Mouse (Mus musculus) limb, embryonic 15.5 days (tissue): ENCODE measurements around the gene Chst13. TPM values are rescaled to one million over a fixed set of nuclear protein-coding genes. Genes with fewer than 3 reads are reported as not detected.

ENCODE experiments used
- ATAC-seq: fragments of 200-750 bp; cut with Nextera tagmentation; 2 replicates; pipeline ENCODE4 v1.8.0; 2017; ENCODE audit warnings: low read depth, moderate TSS enrichment; ENCODE audit not compliant: insufficient number of reproducible peaks, low FRiP score, low TSS enrichment
- H3K27ac ChIP-seq: fragments of 300-500 bp; sonication (generic); 2 replicates; pipeline ENCODE4 v1.5.1; 2015; ENCODE audit warnings: moderate library complexity, mild to moderate bottlenecking, inconsistent platforms
- H3K27me3 ChIP-seq: fragments of 300-500 bp; sonication (generic); 2 replicates; pipeline ENCODE4 v1.6.1; 2015; ENCODE audit warnings: inconsistent platforms
- H3K36me3 ChIP-seq: fragments of 300-500 bp; sonication (generic); 2 replicates; pipeline ENCODE4 v1.6.1; 2015; ENCODE audit warnings: inconsistent platforms
- H3K4me1 ChIP-seq: fragments of 300-500 bp; sonication (generic); 2 replicates; pipeline ENCODE4 v1.6.1; 2015; ENCODE audit warnings: inconsistent platforms
- H3K4me2 ChIP-seq: fragments of 300-500 bp; sonication (generic); 2 replicates; pipeline ENCODE4 v1.6.1; 2015; ENCODE audit warnings: mild to moderate bottlenecking, inconsistent platforms
- H3K4me3 ChIP-seq: fragments of 300-500 bp; sonication (generic); 2 replicates; pipeline ENCODE4 v1.5.1; 2015; ENCODE audit warnings: mild to moderate bottlenecking, inconsistent platforms
- H3K9ac ChIP-seq: fragments of 300-500 bp; sonication (generic); 2 replicates; pipeline ENCODE4 v1.6.1; 2015; ENCODE audit warnings: inconsistent platforms
- H3K9me3 ChIP-seq: fragments of 300-500 bp; sonication (generic); 2 replicates; pipeline ENCODE4 v1.6.1; 2016; ENCODE audit warnings: inconsistent platforms
- WGBS: fragments of 180-500 bp; shearing (Covaris S2); methylation state at CpG from one replicate; pipeline ENCODE4 v1.1.7; 2015; 5-methylcytosine and 5-hydroxymethylcytosine counted together
- polyA plus RNA-seq: library from polyadenylated mRNA; unstranded; fragments of >200 nt; fragmentation: Nextera tagmentation; extraction: Ambion mirVana; gene quantifications from 2 replicates; pipeline ENCODE4 v1.2.1, GENCODE M21; 2015

The Chst13 gene
- polyA plus RNA-seq, 1 experiment from 2014 or later = 1.1 TPM

GRCm38 (mm10) chr6:90317510-90318258, 7.3 kb downstream of the Chst13 start:
- Histone ChIP-seq H3K4me3 (no peak overlapping the region), H3K4me1 (no peaks in the 10 kb centered on the region), H3K27me3 (no peaks in the 10 kb centered on the region), H3K9ac (no peak overlapping the region), H3K4me2 (no peak overlapping the region), H3K9me3 (no peaks in the 10 kb centered on the region), H3K36me3 (no peaks in the 10 kb centered on the region), H3K27ac (no peak overlapping the region)
- 47% methylated on average over 2 of the region's 2 CpGs for WGBS
- no peak for ATAC-seq

- Histone ChIP-seq H3K4me2 (no peak overlapping the region), H3K4me3 (no peak overlapping the region), H3K27me3 (no peaks in the 10 kb centered on the region), H3K36me3 (no peaks in the 10 kb centered on the region), H3K9me3 (no peaks in the 10 kb centered on the region), H3K9ac (no peak overlapping the region), H3K4me1 (no peaks in the 10 kb centered on the region), H3K27ac (no peak overlapping the region)
- ATAC-seq = no peak
- WGBS = 85% methylated on average over 5 of the region's 5 CpGs
Measured at GRCm38 (mm10) chr6:90315961-90316360, 9.0 kb downstream of the Chst13 start.

DNA sequence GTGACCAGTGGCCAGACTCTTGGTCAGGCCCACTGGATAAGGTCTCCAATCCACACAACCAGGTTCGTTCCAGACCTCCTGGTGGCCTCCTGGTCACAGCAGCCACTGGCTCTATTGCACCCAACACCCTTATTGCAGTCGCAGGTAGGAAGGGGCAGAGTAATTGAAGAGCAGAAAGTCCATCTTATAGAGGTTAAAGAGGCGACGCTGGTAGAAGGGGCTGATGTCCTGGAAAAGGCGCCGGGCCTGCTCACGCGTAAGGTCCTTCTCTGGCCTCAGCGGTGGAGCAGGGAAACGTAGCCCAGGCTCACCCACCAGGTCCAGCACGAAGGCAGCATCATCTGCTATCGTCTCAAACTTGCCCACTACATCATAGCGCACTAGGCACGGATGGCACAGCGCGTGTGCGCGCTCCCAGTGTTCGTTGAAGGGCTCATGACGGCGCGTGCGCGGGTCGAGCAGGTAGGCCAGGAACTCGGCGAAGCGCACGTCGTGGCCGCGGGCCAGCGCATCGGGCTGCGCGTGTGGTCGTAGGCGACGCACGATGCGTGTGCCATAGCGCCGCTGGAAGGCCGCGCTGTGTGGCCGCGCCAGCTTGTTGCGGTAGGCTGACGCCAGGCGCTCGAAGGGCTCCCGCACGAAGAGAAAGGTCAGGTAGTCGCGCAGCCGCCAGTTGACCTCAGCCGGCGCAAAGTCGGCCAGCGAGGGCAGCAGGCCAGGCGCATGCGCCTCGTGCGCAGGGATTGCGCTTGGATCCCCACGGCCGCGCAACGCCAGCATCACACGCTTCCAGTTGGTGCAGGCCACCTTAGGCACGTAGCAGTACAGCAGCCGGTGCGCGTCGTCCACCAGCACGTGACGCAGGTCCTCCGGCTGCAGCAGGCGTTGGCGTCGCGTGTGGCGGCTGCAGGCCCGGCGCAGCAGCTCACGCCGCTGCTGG, 15.9 kb downstream of the Chst13 start:
- Histone ChIP-seq H3K36me3 (no peaks in the 10 kb centered on the region), H3K27me3 (no peaks in the 10 kb centered on the region), H3K9me3 (peaks cover 9% of the 10 kb centered on the region; the same call in 1 of the 2 replicates), H3K27ac (no peak overlapping the region), H3K9ac (no peak overlapping the region), H3K4me1 (no peaks in the 10 kb centered on the region), H3K4me3 (no peak overlapping the region), H3K4me2 (no peak overlapping the region)
- 85% methylated on average over 87 of the region's 87 CpGs for WGBS
- ATAC-seq = no peak

- Histone ChIP-seq H3K27ac (no peak overlapping the region), H3K36me3 (no peaks in the 10 kb centered on the region), H3K9ac (no peak overlapping the region), H3K4me1 (no peaks in the 10 kb centered on the region), H3K27me3 (no peaks in the 10 kb centered on the region), H3K9me3 (peaks cover 9% of the 10 kb centered on the region; the same call in 1 of the 2 replicates), H3K4me2 (no peak overlapping the region), H3K4me3 (no peak overlapping the region)
- no peak for ATAC-seq
- 80% methylated on average over 6 of the region's 6 CpGs for WGBS
Measured at GRCm38 (mm10) chr6:90306315-90306975, 18.5 kb downstream of the Chst13 start.

DNA sequence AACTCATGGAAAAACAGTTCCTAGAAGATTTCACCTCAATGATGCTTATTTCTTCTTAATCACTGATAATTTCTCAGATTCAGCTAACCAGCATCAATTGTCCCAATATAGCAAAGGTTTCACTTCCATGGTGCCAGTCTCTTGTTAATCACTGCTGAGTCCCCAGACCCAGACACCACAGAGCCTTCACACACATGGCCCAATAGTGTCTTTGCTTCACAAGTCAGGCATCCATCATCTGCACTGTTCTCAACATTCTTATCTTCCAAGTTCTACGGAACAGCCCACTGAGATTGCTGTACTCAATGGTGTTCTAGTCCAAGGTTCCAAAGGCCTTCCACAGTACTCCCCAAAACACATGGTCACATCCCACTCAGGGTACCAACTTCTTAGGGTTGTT, 24.1 kb downstream of the Chst13 start, which contains the start of gene BC048671:
BC048671 (plus strand) TSS at position 301 of the 400 bp plus-strand sequence.
- no peak for ATAC-seq
- Histone ChIP-seq H3K4me2 (no peak within 1 kb of the TSS), H3K27me3 (no peaks in the 10 kb centered on the region), H3K9ac (no peak within 1 kb of the TSS), H3K27ac (no peak within 1 kb of the TSS), H3K4me1 (no peaks in the 10 kb centered on the region), H3K9me3 (no peaks in the 10 kb centered on the region), H3K36me3 (no peaks in the 10 kb centered on the region), H3K4me3 (no peak within 1 kb of the TSS)
- WGBS = 95% methylated on average over 1 of the region's 1 CpGs

GRCm38 (mm10) chr6:90288265-90288664, 36.7 kb downstream of the Chst13 start:
- Histone ChIP-seq H3K4me1 (no peaks in the 10 kb centered on the region), H3K4me3 (no peak overlapping the region), H3K9ac (no peak overlapping the region), H3K27ac (no peak overlapping the region), H3K27me3 (no peaks in the 10 kb centered on the region), H3K9me3 (no peaks in the 10 kb centered on the region), H3K4me2 (no peak overlapping the region), H3K36me3 (no peaks in the 10 kb centered on the region)
- WGBS = 53% methylated on average over 12 of the region's 12 CpGs
- no peak for ATAC-seq

Other genes starting within 250 kb of the Chst13 start
- not detected in 2 replicates for gene Vmn1r49, start 246.7 kb downstream of the Chst13 start, polyA plus RNA-seq
- not detected in 2 replicates for gene Vmn1r50, start 223.8 kb downstream of the Chst13 start, polyA plus RNA-seq
- not detected in 2 replicates for gene Vmn1r51, start 202.6 kb downstream of the Chst13 start, polyA plus RNA-seq
- gene Vmn1r52, start 150.4 kb downstream of the Chst13 start, polyA plus RNA-seq = not detected in 2 replicates
- gene V1ra8, start 122.4 kb downstream of the Chst13 start, polyA plus RNA-seq = not detected in 2 replicates
- not detected in 2 replicates for gene Vmn1r53, start 100.7 kb downstream of the Chst13 start, polyA plus RNA-seq
- not detected in 2 replicates for gene Vmn1r54, start 78.9 kb downstream of the Chst13 start, polyA plus RNA-seq
- gene BC048671, start 24.0 kb downstream of the Chst13 start, polyA plus RNA-seq = not detected in 2 replicates
- gene Uroc1, start 8.1 kb upstream of the Chst13 start, polyA plus RNA-seq = 0.36 and 0.37 TPM in 2 replicates
- 6.7 and 8.9 TPM in 2 replicates for gene Zxdc, start 44.3 kb upstream of the Chst13 start, polyA plus RNA-seq
- gene Cfap100, start 103.6 kb upstream of the Chst13 start, polyA plus RNA-seq = 0.44 and 1.0 TPM in 2 replicates
- 5.9 and 6.0 TPM in 2 replicates for gene Klf15, start 137.4 kb upstream of the Chst13 start, polyA plus RNA-seq
- gene Aldh1l1, start 161.2 kb upstream of the Chst13 start, polyA plus RNA-seq = 1.9 and 2.7 TPM in 2 replicates